Mouse (Mus musculus) kidney, adult 2 months (tissue): ENCODE data around the gene Gm37240. TPM values are rescaled to one million over a fixed set of nuclear protein-coding genes. Genes with fewer than 3 reads are reported as not detected.

Experiments
- DNase-seq: peaks from one replicate; pipeline ENCODE4 v3.0.0; 2021
- H3K27ac ChIP-seq: fragments of 200-500 bp; 2 replicates; pipeline ENCODE4 v1.5.1; 2012; ENCODE audit warnings: low read depth, low read length, control low read depth, inconsistent platforms; ENCODE audit not compliant: insufficient read depth
- H3K27me3 ChIP-seq: fragments of 200-500 bp; replicated peaks from 2 replicates; pipeline ENCODE4 v1.6.1; 2012; ENCODE audit warnings: mild to moderate bottlenecking, moderate library complexity, low read length, inconsistent platforms; ENCODE audit not compliant: control insufficient read depth, insufficient read depth
- H3K36me3 ChIP-seq: fragments of 200-500 bp; 2 replicates; pipeline ENCODE4 v1.6.1; 2012; ENCODE audit warnings: mild to moderate bottlenecking, moderate library complexity, low read length, inconsistent platforms; ENCODE audit not compliant: control insufficient read depth, insufficient read depth
- H3K4me1 ChIP-seq: fragments of 200-500 bp; 2 replicates; pipeline ENCODE4 v1.6.1; 2011; ENCODE audit warnings: low read length; ENCODE audit not compliant: control insufficient read depth, insufficient read depth
- H3K4me3 ChIP-seq: fragments of 200-500 bp; 2 replicates; pipeline ENCODE4 v1.5.1; 2011; ENCODE audit warnings: mild to moderate bottlenecking, low read depth, low read length, control low read depth; ENCODE audit not compliant: insufficient read depth
- CTCF ChIP-seq: fragments of 200-500 bp; conservative IDR thresholded peaks from 2 replicates; pipeline ENCODE4 v1.5.1; 2011; ENCODE audit warnings: low read depth, mild to moderate bottlenecking, control low read depth, low read length, moderate library complexity, mixed read lengths; ENCODE audit not compliant: insufficient read depth, insufficient read length
- POLR2A ChIP-seq: fragments of 200-500 bp; IDR thresholded peaks from one replicate; pipeline ENCODE4 v1.6.1; 2011; ENCODE audit warnings: low read depth, low read length, control low read depth
- WGBS: fragments of 180-500 bp; shearing (Covaris S2); methylation state at CpG from one replicate; pipeline ENCODE4 v1.1.7; 2018; 5-methylcytosine and 5-hydroxymethylcytosine counted together
- polyA plus RNA-seq: library from polyadenylated mRNA; depleted of rRNA; stranded (reverse); fragments of >200 nt; gene quantifications from 2 replicates; pipeline ENCODE4 v1.2.3, GENCODE M21; 2012

Gm37240 gene
- polyA plus RNA-seq, 1 experiment, result 5.5 TPM

- TF ChIP-seq POLR2A (no peak), CTCF (no peak)
- Histone ChIP-seq H3K36me3 (no peaks in the 10 kb centered on the region), H3K4me3 (no peak overlapping the region), H3K4me1 (no peaks in the 10 kb centered on the region), H3K27ac (0 out of 2 replicates have a peak overlapping the region, but pooled peaks have one; percentile 30), H3K27me3 (no peaks in the 10 kb centered on the region)
- WGBS, result 77% methylated on average over 10 of the region's 10 CpGs
- DNase-seq, result peak; percentile 7
Measured at GRCm38 (mm10) chr3:85339269-85339820, 548.0 kb downstream of the Gm37240 start.

GRCm38 (mm10) chr3:85338755-85339095 lies 548.6 kb downstream of the Gm37240 start:
- 42% methylated on average over 3 of the region's 3 CpGs for WGBS
- H3K4me3 ChIP-seq, result no peak overlapping the region
- no peaks in the 10 kb centered on the region for H3K27me3 ChIP-seq
- no peaks in the 10 kb centered on the region for H3K36me3 ChIP-seq
- no peak overlapping the region for H3K27ac ChIP-seq
- no peaks in the 10 kb centered on the region for H3K4me1 ChIP-seq
- TF ChIP-seq POLR2A (no peak), CTCF (no peak)
- no peak for DNase-seq

GRCm38 (mm10) chr3:85337881-85338754 lies 549.2 kb downstream of the Gm37240 start:
- H3K27me3 ChIP-seq, result no peaks in the 10 kb centered on the region
- TF ChIP-seq CTCF, result no peak
- 51% methylated on average over 7 of the region's 7 CpGs for WGBS
- H3K27ac ChIP-seq, result no peak overlapping the region
- peak; percentile 42 for DNase-seq
- no peaks in the 10 kb centered on the region for H3K36me3 ChIP-seq
- H3K4me3 ChIP-seq, result no peak overlapping the region
- H3K4me1 ChIP-seq, result no peaks in the 10 kb centered on the region

- no peaks in the 10 kb centered on the region for H3K4me1 ChIP-seq
- TF ChIP-seq POLR2A, result no peak
- no peak for TF ChIP-seq CTCF
- H3K4me3 ChIP-seq, result no peak overlapping the region
- no peak overlapping the region for H3K27ac ChIP-seq
- DNase-seq, result no peak
- H3K27me3 ChIP-seq, result no peaks in the 10 kb centered on the region
- WGBS, result 53% methylated on average over 1 of the region's 1 CpGs
- no peaks in the 10 kb centered on the region for H3K36me3 ChIP-seq
Measured at GRCm38 (mm10) chr3:85335517-85335916, 551.8 kb downstream of the Gm37240 start.

GRCm38 (mm10) chr3:85332276-85332675 lies 555.0 kb downstream of the Gm37240 start:
- no peak for DNase-seq
- Histone ChIP-seq H3K27ac (no peak overlapping the region), H3K36me3 (no peaks in the 10 kb centered on the region), H3K27me3 (no peaks in the 10 kb centered on the region), H3K4me1 (0 out of 2 replicates have a peak, but pooled peaks cover 2% of the 10 kb centered on the region), H3K4me3 (no peak overlapping the region)
- WGBS, result 85% methylated on average over 4 of the region's 4 CpGs
- TF ChIP-seq CTCF, result no peak
- TF ChIP-seq POLR2A, result no peak

- H3K36me3 ChIP-seq, result no peaks in the 10 kb centered on the region
- WGBS, result 89% methylated on average over 5 of the region's 5 CpGs
Measured at GRCm38 (mm10) chr3:85318256-85318655, 569.1 kb downstream of the Gm37240 start.

GRCm38 (mm10) chr3:85317306-85317705 lies 570.0 kb downstream of the Gm37240 start:
- DNase-seq, result no peak
- H3K4me3 ChIP-seq, result no peak overlapping the region
- H3K4me1 ChIP-seq, result no peaks in the 10 kb centered on the region
- no peaks in the 10 kb centered on the region for H3K27me3 ChIP-seq
- no peaks in the 10 kb centered on the region for H3K36me3 ChIP-seq
- WGBS, result 91% methylated on average over 4 of the region's 4 CpGs
- H3K27ac ChIP-seq, result no peak overlapping the region
- no peak for TF ChIP-seq POLR2A

More at GRCm38 (mm10) chr3:85318256-85318655, 569.1 kb downstream of the Gm37240 start:
- Histone ChIP-seq H3K27ac (no peak overlapping the region), H3K4me3 (no peak overlapping the region), H3K27me3 (no peaks in the 10 kb centered on the region), H3K4me1 (no peaks in the 10 kb centered on the region)
- no peak for DNase-seq
- no peak for TF ChIP-seq POLR2A
- TF ChIP-seq CTCF, result no peak
